Mouse (Mus musculus) brain, adult 2 months (tissue): ENCODE data around the gene N4bp2.
A peak's percentile ranks its signal among the peaks of the same experiment; 100 is the strongest.
"Not testable (repeated sequence)": the region's sequence is repeated elsewhere in the genome, so short reads cannot be mapped to it uniquely, and the experiment has no call there.

Source experiments
- DNase-seq: peaks from one replicate; pipeline ENCODE4 v3.0.0; 2011; ENCODE audit warnings: low read depth, low spot score

Gene N4bp2

GRCm38 (mm10) chr5:65763088-65763915 lies at the start of gene N4bp2:
N4bp2 (plus strand) TSS chr5:65763521.
- DNase-seq: peak; percentile 73

GRCm38 (mm10) chr5:65715084-65715483 lies 48.2 kb upstream of the N4bp2 start:
- no peak for DNase-seq

GRCm38 (mm10) chr5:65717063-65717902 lies 46.0 kb upstream of the N4bp2 start:
- no peak for DNase-seq

- DNase-seq: not testable (repeated sequence)
These were observed 45.5 kb upstream of the N4bp2 start for GRCm38 (mm10) chr5:65717903-65718211.

- no peak for DNase-seq
These were observed 45.0 kb upstream of the N4bp2 start for GRCm38 (mm10) chr5:65718368-65718767.

- DNase-seq: peak; percentile 77
These were observed 38.8 kb upstream of the N4bp2 start for GRCm38 (mm10) chr5:65724311-65725054.

- no peak for DNase-seq
These were observed 31.9 kb upstream of the N4bp2 start for GRCm38 (mm10) chr5:65731173-65732007.

GRCm38 (mm10) chr5:65735601-65736000 lies 27.7 kb upstream of the N4bp2 start:
- no peak for DNase-seq

GRCm38 (mm10) chr5:65739366-65739765 lies 24.0 kb upstream of the N4bp2 start:
- no peak for DNase-seq

GRCm38 (mm10) chr5:65746908-65747307 lies 16.4 kb upstream of the N4bp2 start:
- DNase-seq: no peak

GRCm38 (mm10) chr5:65748386-65748785 lies 14.9 kb upstream of the N4bp2 start:
- DNase-seq: no peak

GRCm38 (mm10) chr5:65748880-65749279 lies 14.4 kb upstream of the N4bp2 start:
- DNase-seq: no peak

- DNase-seq: no peak
These were observed 11.3 kb upstream of the N4bp2 start for GRCm38 (mm10) chr5:65752021-65752420.

GRCm38 (mm10) chr5:65755859-65756258 lies 7.5 kb upstream of the N4bp2 start:
- no peak for DNase-seq

GRCm38 (mm10) chr5:65757110-65757509 lies 6.2 kb upstream of the N4bp2 start:
- peak; percentile 6 for DNase-seq

GRCm38 (mm10) chr5:65760041-65760440 lies 3.3 kb upstream of the N4bp2 start:
- no peak for DNase-seq

GRCm38 (mm10) chr5:65760599-65760998 lies 2.7 kb upstream of the N4bp2 start:
- DNase-seq: no peak

- DNase-seq: no peak
These were observed 2.3 kb upstream of the N4bp2 start for GRCm38 (mm10) chr5:65761020-65761419.

GRCm38 (mm10) chr5:65761921-65762320 lies 1.4 kb upstream of the N4bp2 start:
- peak; percentile 18 for DNase-seq

GRCm38 (mm10) chr5:65762686-65763085 lies 635 bp upstream of the N4bp2 start:
- DNase-seq: no peak
